Mouse (Mus musculus) kidney, postnatal 0 days (tissue): Measurements from ENCODE around the gene Tmem209. TPM values are rescaled to one million over a fixed set of nuclear protein-coding genes. Genes with fewer than 3 reads are reported as not detected.

Source experiments
- ATAC-seq: fragments of 200-750 bp; cut with Nextera tagmentation; replicated peaks from 2 replicates; pipeline ENCODE4 v1.8.0; 2017; ENCODE audit warnings: low read depth, moderate number of reproducible peaks, moderate TSS enrichment, moderate library complexity; ENCODE audit not compliant: low FRiP score
- DNase-seq: peaks from one replicate; pipeline ENCODE4 v3.0.0-alpha.2; 2016; ENCODE audit warnings: low spot score
- H3K27ac ChIP-seq: fragments of 300-500 bp; sonication (generic); 2 replicates; pipeline ENCODE4 v1.5.1; 2014; ENCODE audit warnings: mild to moderate bottlenecking
- H3K27me3 ChIP-seq: fragments of 300-500 bp; sonication (generic); 2 replicates; pipeline ENCODE4 v1.6.1; 2014; ENCODE audit warnings: low read length, mixed read lengths; ENCODE audit not compliant: insufficient read depth
- H3K36me3 ChIP-seq: fragments of 300-500 bp; sonication (generic); 2 replicates; pipeline ENCODE4 v1.6.1; 2014; ENCODE audit warnings: low read length, mixed read lengths; ENCODE audit not compliant: insufficient read depth
- H3K4me1 ChIP-seq: fragments of 300-500 bp; sonication (generic); replicated peaks from 2 replicates; pipeline ENCODE4 v1.6.1; 2014; ENCODE audit warnings: antibody characterized with exemption, low read length, mixed read lengths; ENCODE audit not compliant: insufficient read depth
- H3K4me2 ChIP-seq: fragments of 300-500 bp; sonication (generic); 2 replicates; pipeline ENCODE4 v1.6.1; 2014; ENCODE audit warnings: mild to moderate bottlenecking, low read length, moderate library complexity, mixed read lengths
- H3K4me3 ChIP-seq: fragments of 300-500 bp; sonication (generic); replicated peaks from 2 replicates; pipeline ENCODE4 v1.5.1; 2014; ENCODE audit warnings: low read depth, low read length
- H3K9ac ChIP-seq: fragments of 300-500 bp; sonication (generic); 2 replicates; pipeline ENCODE4 v1.6.1; 2014; ENCODE audit warnings: low read depth, low read length
- H3K9me3 ChIP-seq: fragments of 300-500 bp; sonication (generic); replicated peaks from 2 replicates; pipeline ENCODE4 v1.6.1; 2016; ENCODE audit warnings: low read length, inconsistent platforms, mixed read lengths
- CTCF ChIP-seq: IDR thresholded peaks from 2 replicates; pipeline ENCODE4 v1.5.1; 2016; ENCODE audit warnings: antibody characterized with exemption, low read depth, mild to moderate bottlenecking, moderate library complexity
- WGBS: fragments of 180-500 bp; shearing (Covaris S2); extraction: QIAGEN DNeasy Blood & Tissue Kit; methylation state at CpG from one replicate; pipeline ENCODE4 v1.1.7; 2014; 5-methylcytosine and 5-hydroxymethylcytosine counted together
- polyA plus RNA-seq: library from polyadenylated mRNA; unstranded; fragments of >200 nt; fragmentation: Nextera tagmentation; extraction: Ambion mirVana; gene quantifications from 2 replicates; pipeline ENCODE4 v1.2.1, GENCODE M21; 2015

Tmem209 gene
- polyA plus RNA-seq, 1 experiment from 2014 or later = 25.9 TPM

GRCm38 (mm10) chr6:30436476-30436875 lies 73.1 kb downstream of the Tmem209 start:
- DNase-seq = no peak
- Histone ChIP-seq H3K9ac (no peak overlapping the region), H3K4me1 (peaks cover 4% of the 10 kb centered on the region; the same call in 1 of the 2 replicates), H3K4me3 (no peak overlapping the region), H3K36me3 (peaks cover 8% of the 10 kb centered on the region; the same call in 1 of the 2 replicates), H3K27ac (no peak overlapping the region), H3K27me3 (no peaks in the 10 kb centered on the region), H3K4me2 (no peak overlapping the region), H3K9me3 (no peaks in the 10 kb centered on the region)
- WGBS = 89% methylated on average over 3 of the region's 3 CpGs
- TF ChIP-seq CTCF = no peak
- no peak for ATAC-seq

GRCm38 (mm10) chr6:30432461-30433192 lies 77.0 kb downstream of the Tmem209 start:
- no peaks in the 10 kb centered on the region for H3K9me3 ChIP-seq
- DNase-seq (peak; percentile 53), ATAC-seq (no peak)
- H3K27ac ChIP-seq = no peak overlapping the region
- no peak overlapping the region for H3K4me2 ChIP-seq
- TF ChIP-seq CTCF = no peak
- H3K9ac ChIP-seq = no peak overlapping the region
- 33% methylated on average over 3 of the region's 3 CpGs for WGBS
- no peaks in the 10 kb centered on the region for H3K36me3 ChIP-seq
- H3K27me3 ChIP-seq = no peaks in the 10 kb centered on the region
- H3K4me3 ChIP-seq = no peak overlapping the region
- peaks cover 3% of the 10 kb centered on the region; the same call in 1 of the 2 replicates for H3K4me1 ChIP-seq

Other genes starting within 250 kb of the Tmem209 start
- 38.2 and 38.7 TPM in 2 replicates for gene Ube2h, start 205.2 kb downstream of the Tmem209 start, polyA plus RNA-seq
- gene Zc3hc1, start 118.8 kb downstream of the Tmem209 start, polyA plus RNA-seq = 42.9 and 45.6 TPM in 2 replicates
- 18.0 and 18.2 TPM in 2 replicates for gene Klhdc10, start 107.9 kb downstream of the Tmem209 start, polyA plus RNA-seq
- 0.19 and 0.30 TPM in 2 replicates for gene Ssmem1, start 66 bp upstream of the Tmem209 start, polyA plus RNA-seq
- 11.5 and 12.4 TPM in 2 replicates for gene Cpa2, start 31.8 kb upstream of the Tmem209 start, polyA plus RNA-seq
- gene Cpa4, start 58.6 kb upstream of the Tmem209 start, polyA plus RNA-seq = 0.05 TPM in 1 of 2 replicates, not detected in the other
- gene Cpa5, start 101.2 kb upstream of the Tmem209 start, polyA plus RNA-seq = 0.27 and 0.28 TPM in 2 replicates
- gene Cpa1, start 129.4 kb upstream of the Tmem209 start, polyA plus RNA-seq = 0.53 and 0.55 TPM in 2 replicates
- 11.9 and 12.1 TPM in 2 replicates for gene Cep41, start 184.0 kb upstream of the Tmem209 start, polyA plus RNA-seq
- gene Mest, start 213.8 kb upstream of the Tmem209 start, polyA plus RNA-seq = 1,049 and 1,099 TPM in 2 replicates